Mouse (Mus musculus): ENCODE measurements at regions not wholly inside any gene's neighbourhood (a gene's known extent, or its start where the extent isn't known, plus 50 kb on each side); places are given as distances from the start of the nearest gene placed in this dataset.
"Not testable (repeated sequence)": the region's sequence is repeated elsewhere in the genome, so short reads cannot be mapped to it uniquely, and the experiment has no call there.

DNA sequence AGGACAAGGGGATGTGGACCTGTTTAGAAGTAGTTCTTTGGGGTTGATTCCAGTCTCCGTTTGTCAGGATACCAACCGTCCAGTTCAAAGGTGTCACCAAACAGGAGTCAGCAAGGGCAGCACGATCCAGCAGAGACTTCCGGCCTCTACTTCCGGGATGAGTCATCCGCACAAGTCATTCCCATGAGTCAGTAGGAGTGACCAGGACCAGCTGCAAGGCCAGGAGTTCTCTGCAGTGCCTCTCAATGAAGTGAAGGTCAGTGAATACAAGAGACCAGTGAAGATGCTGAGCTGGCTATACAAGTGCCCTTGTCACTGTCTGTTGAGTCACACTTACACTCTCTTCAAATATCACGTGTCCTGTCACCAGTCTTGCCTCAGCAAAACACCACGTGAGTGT, 272.8 kb upstream of the Cntnap4 start:
- ATAC-seq: no peak
- no peak overlapping the region for H3K9ac ChIP-seq
- no peaks in the 10 kb centered on the region for H3K9me3 ChIP-seq (replicated peaks)
- no peak overlapping the region for H3K27ac ChIP-seq
- 92% methylated on average over 8 of the region's 8 CpGs for WGBS
- H3K27me3 ChIP-seq: no peaks in the 10 kb centered on the region
- H3K4me1 ChIP-seq: no peaks in the 10 kb centered on the region
- H3K36me3 ChIP-seq (ENCODE audit: poor library complexity, severe bottlenecking): no peaks in the 10 kb centered on the region
- no peak overlapping the region for H3K4me2 ChIP-seq
- H3K4me3 ChIP-seq: no peak overlapping the region

GRCm38 (mm10) chr8:112283316-112283715, 268.5 kb upstream of the Gm6793 start:
- Histone ChIP-seq H3K4me2 (no peak overlapping the region), H3K4me3 (no peak overlapping the region), H3K9ac (no peak overlapping the region), H3K36me3 (ENCODE audit: poor library complexity, severe bottlenecking) (no peaks in the 10 kb centered on the region), H3K9me3 (replicated peaks) (no peaks in the 10 kb centered on the region), H3K4me1 (no peaks in the 10 kb centered on the region), H3K27me3 (no peaks in the 10 kb centered on the region), H3K27ac (no peak overlapping the region)
- ATAC-seq: no peak
- whole genome bisulfite sequencing: 95% methylated on average over 6 of the region's 6 CpGs

GRCm38 (mm10) chr8:112269598-112269997, 254.8 kb upstream of the Gm6793 start:
- Histone ChIP-seq H3K27me3 (no peaks in the 10 kb centered on the region), H3K9me3 (replicated peaks) (no peaks in the 10 kb centered on the region), H3K9ac (0 out of 2 replicates have a peak overlapping the region, but pooled peaks have one; percentile 27), H3K4me1 (peaks cover 22% of the 10 kb centered on the region), H3K36me3 (ENCODE audit: poor library complexity, severe bottlenecking) (no peaks in the 10 kb centered on the region), H3K4me3 (peak overlapping the region; percentile 11), H3K27ac (peak overlapping the region; percentile 86), H3K4me2 (peak overlapping the region; percentile 49)
- ATAC-seq: peak; percentile 54
- WGBS: 6% methylated on average over 5 of the region's 5 CpGs

GRCm38 (mm10) chr8:112269214-112269566, 254.4 kb upstream of the Gm6793 start:
- H3K27me3 ChIP-seq: no peaks in the 10 kb centered on the region
- peaks cover 22% of the 10 kb centered on the region for H3K4me1 ChIP-seq
- H3K4me3 ChIP-seq: peak overlapping the region; percentile 11
- H3K27ac ChIP-seq: peak overlapping the region; percentile 86
- H3K9ac ChIP-seq: 0 out of 2 replicates have a peak overlapping the region, but pooled peaks have one; percentile 27
- H3K36me3 ChIP-seq (ENCODE audit: poor library complexity, severe bottlenecking): no peaks in the 10 kb centered on the region
- peak; percentile 76 for ATAC-seq
- peak overlapping the region; percentile 49 for H3K4me2 ChIP-seq
- no peaks in the 10 kb centered on the region for H3K9me3 ChIP-seq (replicated peaks)
- 4% methylated on average over 8 of the region's 8 CpGs for WGBS

- H3K4me1 ChIP-seq: peaks cover 22% of the 10 kb centered on the region
- H3K9ac ChIP-seq: no peak overlapping the region
- H3K4me3 ChIP-seq: peak overlapping the region; percentile 11; the same call in 1 of the 2 replicates
- H3K4me2 ChIP-seq: peak overlapping the region; percentile 49
- H3K36me3 ChIP-seq (ENCODE audit: poor library complexity, severe bottlenecking): no peaks in the 10 kb centered on the region
- peak overlapping the region; percentile 86 for H3K27ac ChIP-seq
- WGBS: 6% methylated on average over 9 of the region's 9 CpGs
- H3K27me3 ChIP-seq: no peaks in the 10 kb centered on the region
- ATAC-seq: peak; percentile 95
- no peaks in the 10 kb centered on the region for H3K9me3 ChIP-seq (replicated peaks)
Observed at GRCm38 (mm10) chr8:112268544-112269213, 253.8 kb upstream of the Gm6793 start.

DNA sequence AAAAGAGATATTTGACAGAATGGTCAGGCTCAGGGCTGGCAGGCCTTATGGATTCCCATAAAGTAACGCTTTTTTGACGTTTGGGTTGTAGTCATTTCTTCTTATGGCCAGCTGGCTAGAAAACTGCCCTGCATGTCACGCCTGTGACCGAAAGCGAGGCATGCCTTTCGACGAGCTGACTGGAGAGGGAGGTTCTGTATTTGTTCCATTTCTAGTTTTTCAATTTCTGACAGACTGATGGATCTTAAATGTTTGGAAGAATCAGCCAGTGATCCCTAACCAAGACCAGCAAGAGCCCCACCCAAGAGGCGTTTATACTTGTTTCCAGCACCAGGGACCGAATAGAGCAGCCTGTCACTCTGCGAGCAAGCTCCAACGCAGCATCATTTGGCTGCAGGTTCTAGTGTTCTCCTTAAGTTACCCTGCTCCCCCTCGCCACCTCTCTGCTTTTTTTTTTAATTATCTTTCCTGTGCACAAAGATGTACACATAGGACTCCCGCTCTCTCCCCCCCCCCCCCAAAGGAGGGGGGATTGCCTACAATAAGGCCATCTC, 243.2 kb upstream of the Gm6793 start:
- H3K27ac ChIP-seq: peak overlapping the region; percentile 70
- H3K9me3 ChIP-seq (replicated peaks): no peaks in the 10 kb centered on the region
- peak overlapping the region; percentile 59 for H3K4me2 ChIP-seq
- peak overlapping the region; percentile 28 for H3K4me3 ChIP-seq
- H3K4me1 ChIP-seq: peaks cover 15% of the 10 kb centered on the region
- no peaks in the 10 kb centered on the region for H3K27me3 ChIP-seq
- peak; percentile 66; the same call in 1 of the 2 replicates for ATAC-seq
- H3K9ac ChIP-seq: peak overlapping the region; percentile 58
- no peaks in the 10 kb centered on the region for H3K36me3 ChIP-seq (ENCODE audit: poor library complexity, severe bottlenecking)
- WGBS: 10% methylated on average over 13 of the region's 13 CpGs

DNA sequence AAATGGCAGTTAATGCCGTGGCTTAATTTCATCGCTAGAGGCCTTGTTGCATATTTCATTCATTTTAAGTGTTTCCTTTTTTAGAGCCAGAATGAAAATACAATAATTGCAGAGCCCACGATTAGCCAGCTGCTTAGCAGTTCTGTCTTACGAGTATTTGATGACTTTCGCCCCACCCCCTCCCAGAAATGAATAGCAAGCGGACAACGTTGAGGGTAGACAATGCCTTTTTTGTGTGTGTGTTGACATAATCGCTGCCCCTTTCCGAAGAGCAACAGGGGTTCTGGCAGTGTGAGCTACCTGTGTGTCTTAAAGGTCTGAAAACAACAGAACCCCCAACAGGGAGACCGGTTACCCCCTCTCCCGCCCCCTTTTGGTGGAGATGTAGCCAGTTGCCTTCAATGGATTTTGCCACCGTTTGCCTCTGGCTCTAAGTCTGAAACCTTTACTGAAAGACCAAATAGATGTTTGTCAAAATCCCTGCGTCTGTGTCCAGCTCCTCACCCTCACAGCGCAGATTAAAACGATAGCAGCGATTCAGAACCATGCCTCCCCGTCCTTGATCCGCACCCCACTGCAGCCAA, 242.6 kb upstream of the Gm6793 start:
- Histone ChIP-seq H3K9me3 (replicated peaks) (no peaks in the 10 kb centered on the region), H3K4me1 (peaks cover 15% of the 10 kb centered on the region), H3K4me2 (peak overlapping the region; percentile 59), H3K27me3 (no peaks in the 10 kb centered on the region), H3K36me3 (ENCODE audit: poor library complexity, severe bottlenecking) (no peaks in the 10 kb centered on the region), H3K4me3 (peak overlapping the region; percentile 28), H3K27ac (peak overlapping the region; percentile 70), H3K9ac (peak overlapping the region; percentile 58)
- peak; percentile 67 for ATAC-seq
- WGBS: 3% methylated on average over 18 of the region's 18 CpGs

- WGBS: 95% methylated on average over 2 of the region's 2 CpGs
Observed at GRCm38 (mm10) chr8:112246629-112247028, 231.8 kb upstream of the Gm6793 start.

GRCm38 (mm10) chr8:112238681-112239080, 223.8 kb upstream of the Gm6793 start:
- Histone ChIP-seq H3K9ac (no peak overlapping the region), H3K4me3 (no peak overlapping the region), H3K4me2 (no peak overlapping the region), H3K36me3 (ENCODE audit: poor library complexity, severe bottlenecking) (no peaks in the 10 kb centered on the region), H3K4me1 (no peaks in the 10 kb centered on the region), H3K9me3 (replicated peaks) (no peaks in the 10 kb centered on the region), H3K27me3 (no peaks in the 10 kb centered on the region), H3K27ac (no peak overlapping the region)
- ATAC-seq: no peak
- whole genome bisulfite sequencing: 55% methylated on average over 9 of the region's 9 CpGs

More at GRCm38 (mm10) chr8:112246629-112247028, 231.8 kb upstream of the Gm6793 start:
- not testable (repeated sequence) for H3K9ac ChIP-seq; H3K9me3 ChIP-seq (replicated peaks); H3K4me1 ChIP-seq; ATAC-seq; H3K27me3 ChIP-seq; H3K27ac ChIP-seq; H3K4me3 ChIP-seq; H3K4me2 ChIP-seq; H3K36me3 ChIP-seq (ENCODE audit: poor library complexity, severe bottlenecking)

DNA sequence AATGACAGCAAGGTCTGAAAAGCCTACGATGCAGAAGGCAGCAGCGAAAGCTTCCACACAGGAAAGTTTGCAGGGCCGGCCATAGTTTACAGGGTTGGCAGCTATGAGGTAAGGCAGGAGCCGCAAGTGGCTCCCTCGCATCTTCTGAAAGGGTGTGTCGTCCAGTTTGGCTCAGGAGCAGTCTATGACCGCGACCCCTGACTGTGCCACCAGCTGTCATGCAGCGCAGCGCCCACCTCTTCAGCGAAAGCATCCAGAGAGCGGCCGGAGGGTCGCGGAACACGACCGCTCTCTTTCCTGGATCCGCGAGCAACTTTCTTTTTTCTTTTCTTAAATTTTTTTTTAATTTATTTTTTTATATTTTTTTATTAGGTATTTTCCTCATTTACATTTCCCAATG, 221.9 kb upstream of the Gm6793 start:
- not testable (repeated sequence) for H3K27me3 ChIP-seq; H3K9me3 ChIP-seq (replicated peaks); ATAC-seq; H3K27ac ChIP-seq; H3K4me1 ChIP-seq; H3K36me3 ChIP-seq (ENCODE audit: poor library complexity, severe bottlenecking); H3K4me3 ChIP-seq; H3K9ac ChIP-seq; H3K4me2 ChIP-seq
- 94% methylated on average over 19 of the region's 19 CpGs for WGBS

DNA sequence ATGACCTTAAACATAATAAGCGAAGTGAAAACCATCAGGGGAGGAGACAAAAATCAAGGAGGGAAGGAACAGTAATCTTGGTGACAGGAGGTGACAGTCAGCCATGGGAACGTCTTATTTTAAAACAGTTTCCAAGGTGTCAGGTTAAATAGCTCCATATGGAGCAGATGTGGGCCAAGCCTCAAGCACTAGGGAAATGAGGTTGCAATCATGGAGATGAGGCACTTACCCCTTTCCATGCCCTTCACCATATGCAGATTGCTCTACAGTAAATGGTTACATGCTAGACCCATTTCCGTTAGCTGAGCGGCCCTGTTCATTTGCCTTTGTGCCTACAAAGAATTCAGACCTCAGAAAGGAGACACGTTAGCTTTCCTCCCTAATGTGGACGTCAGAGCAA, 204.8 kb upstream of the Gm6793 start:
- peaks cover 3% of the 10 kb centered on the region; the same call in 1 of the 2 replicates for H3K4me1 ChIP-seq
- no peak overlapping the region for H3K4me2 ChIP-seq
- no peaks in the 10 kb centered on the region for H3K36me3 ChIP-seq (ENCODE audit: poor library complexity, severe bottlenecking)
- no peaks in the 10 kb centered on the region for H3K27me3 ChIP-seq
- 63% methylated on average over 6 of the region's 6 CpGs for WGBS
- no peaks in the 10 kb centered on the region for H3K9me3 ChIP-seq (replicated peaks)
- H3K27ac ChIP-seq: peak overlapping the region; percentile 44; the same call in 1 of the 2 replicates
- no peak overlapping the region for H3K4me3 ChIP-seq
- no peak overlapping the region for H3K9ac ChIP-seq
- ATAC-seq: peak; percentile 81

- Histone ChIP-seq H3K9ac (no peak overlapping the region), H3K4me2 (no peak overlapping the region), H3K36me3 (ENCODE audit: poor library complexity, severe bottlenecking) (no peaks in the 10 kb centered on the region), H3K4me1 (no peaks in the 10 kb centered on the region), H3K27ac (no peak overlapping the region), H3K4me3 (no peak overlapping the region), H3K27me3 (no peaks in the 10 kb centered on the region), H3K9me3 (replicated peaks) (0 out of 2 replicates have a peak, but pooled peaks cover 5% of the 10 kb centered on the region)
- no peak for ATAC-seq
- WGBS: 96% methylated on average over 5 of the region's 5 CpGs
Observed at GRCm38 (mm10) chr8:112212170-112212569, 197.3 kb upstream of the Gm6793 start.

All from forebrain, embryonic 13.5 days (tissue).